Mouse (Mus musculus): ENCODE measurements around the gene Foxn3.
A peak's percentile ranks its signal among the peaks of the same experiment; 100 is the strongest.

The Foxn3 gene

GRCm38 (mm10) chr12:99380855-99381262 is 182.5 kb downstream of the Foxn3 start:
- peak; percentile 43 to 55 for DNase-seq

GRCm38 (mm10) chr12:99380124-99380523 is 183.3 kb downstream of the Foxn3 start:
- no peak for DNase-seq

- DNase-seq: no peak
Measured at GRCm38 (mm10) chr12:99378284-99378683, 185.1 kb downstream of the Foxn3 start.

- no peak for DNase-seq
Measured at GRCm38 (mm10) chr12:99377705-99378104, 185.7 kb downstream of the Foxn3 start.

- no peak for DNase-seq
Measured at GRCm38 (mm10) chr12:99377069-99377468, 186.3 kb downstream of the Foxn3 start.

- no peak for DNase-seq
Measured at GRCm38 (mm10) chr12:99375878-99376454, 187.4 kb downstream of the Foxn3 start.

- no peak for DNase-seq
Measured at GRCm38 (mm10) chr12:99375426-99375825, 188.0 kb downstream of the Foxn3 start.

- DNase-seq: no peak
Measured at GRCm38 (mm10) chr12:99374099-99374600, 189.2 kb downstream of the Foxn3 start.

- no peak for DNase-seq
Measured at GRCm38 (mm10) chr12:99373584-99373983, 189.8 kb downstream of the Foxn3 start.

- DNase-seq: no peak
Measured at GRCm38 (mm10) chr12:99371500-99371899, 191.9 kb downstream of the Foxn3 start.

- DNase-seq: no peak
Measured at GRCm38 (mm10) chr12:99368251-99368650, 195.1 kb downstream of the Foxn3 start.

- no peak for DNase-seq
Measured at GRCm38 (mm10) chr12:99365999-99366398, 197.4 kb downstream of the Foxn3 start.

GRCm38 (mm10) chr12:99364201-99364600 is 199.2 kb downstream of the Foxn3 start:
- DNase-seq: no peak

GRCm38 (mm10) chr12:99363024-99363423 is 200.4 kb downstream of the Foxn3 start:
- no peak for DNase-seq

- no peak for DNase-seq
Measured at GRCm38 (mm10) chr12:99361752-99362132, 201.6 kb downstream of the Foxn3 start.

GRCm38 (mm10) chr12:99360958-99361751 is 202.2 kb downstream of the Foxn3 start:
- no peak for DNase-seq

GRCm38 (mm10) chr12:99358698-99359097 is 204.7 kb downstream of the Foxn3 start:
- no peak for DNase-seq

GRCm38 (mm10) chr12:99356660-99357059 is 206.7 kb downstream of the Foxn3 start:
- no peak for DNase-seq

- DNase-seq: no peak
Measured at GRCm38 (mm10) chr12:99353692-99354091, 209.7 kb downstream of the Foxn3 start.

- no peak for DNase-seq
Measured at GRCm38 (mm10) chr12:99352583-99352982, 210.8 kb downstream of the Foxn3 start.

- DNase-seq: no peak
Measured at GRCm38 (mm10) chr12:99352136-99352535, 211.2 kb downstream of the Foxn3 start.

GRCm38 (mm10) chr12:99351731-99352130 is 211.7 kb downstream of the Foxn3 start:
- no peak for DNase-seq

- DNase-seq: no peak
Measured at GRCm38 (mm10) chr12:99349650-99349997, 213.8 kb downstream of the Foxn3 start.

- DNase-seq: no peak
Measured at GRCm38 (mm10) chr12:99348940-99349649, 214.3 kb downstream of the Foxn3 start.

Measured in spleen, adult 18-20 months (tissue).